In the genomic region with DNA sequence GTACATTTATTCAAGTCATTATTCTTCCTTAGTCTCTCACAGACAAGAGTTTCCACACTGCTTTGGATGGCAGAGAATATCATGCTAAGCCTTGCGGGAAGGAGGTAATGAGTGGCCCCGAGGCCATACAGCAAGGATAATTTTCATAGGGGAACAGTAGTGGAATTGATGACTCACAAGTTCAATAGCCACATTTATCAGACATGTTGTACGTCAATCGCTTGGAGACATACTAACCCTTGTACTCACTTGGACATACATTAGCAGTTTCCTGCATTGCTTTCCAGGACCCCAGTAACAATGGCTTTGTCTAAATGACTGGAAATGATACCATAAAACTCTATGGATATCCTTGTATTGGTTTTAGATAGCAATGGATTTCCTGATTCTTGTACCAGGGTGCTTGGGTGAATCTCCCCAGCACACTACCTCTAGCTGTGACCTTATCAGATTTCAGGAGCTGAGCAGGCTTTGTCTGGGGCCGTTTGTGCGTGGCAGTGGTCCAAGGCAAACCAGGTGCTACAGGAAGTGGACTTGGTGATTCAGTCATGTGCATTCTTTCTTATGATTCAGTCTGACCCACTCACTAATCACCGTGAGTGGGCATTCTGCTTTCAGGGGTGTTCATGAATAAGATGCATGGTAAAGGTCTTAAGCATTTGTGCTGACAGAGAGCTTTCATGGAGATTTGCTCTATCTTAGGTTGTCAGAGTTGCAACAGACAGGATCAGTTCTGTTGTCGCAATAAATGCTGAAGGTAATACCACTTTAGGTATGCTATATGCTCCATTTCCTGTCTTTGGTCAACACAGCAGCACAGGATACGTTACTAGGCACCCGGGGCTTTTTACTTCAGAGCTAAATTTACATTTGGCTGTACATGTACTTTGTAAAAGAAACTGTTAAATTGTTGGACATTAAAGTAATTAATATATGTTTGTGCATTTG, we compare ENCODE assay signal across 15 mouse cellular contexts.
DNase-seq lines count a peak whose midpoint lies in the region; ATAC-seq lines count a peak whose summit lies in the region.
"Had no signal": no experiment of that assay in that cellular context is flagged by ENCODE, and none has a peak within 500 bp of the region (broad histone marks: within the 10 kb centered on the region; RNA-seq: fewer than 3 reads in every experiment).

No protein-coding gene starts in this region.

- ATAC-seq in megakaryocyte, adult 5-6 weeks (ENCODE audit: poor library complexity, severe bottlenecking): peak; percentile 24; the same call in 1 of the 2 replicates
- ATAC-seq: CD4-positive, CD25-positive, alpha-beta regulatory T cell, adult 4 months had no signal

- peak; percentile 82 for DNase-seq in urinary bladder, postnatal 14 days (ENCODE audit: low spot score)
- DNase-seq in urinary bladder, postnatal 10 days (ENCODE audit: low spot score): no peak
- DNase-seq in MN1 (ENCODE audit: low spot score): peak; percentile 9
- no peak for DNase-seq in heart, adult 18-20 months
- no peak for DNase-seq in left cerebral cortex, adult 11 months (ENCODE audit: low spot score)
- no peak for DNase-seq in kidney, postnatal 14 days
- DNase-seq: adrenal gland, postnatal 10 days; cerebellum, adult 11 months; gastrocnemius, adult 2 months; midbrain, embryonic 14.5 days; retina, postnatal 1 day; right cerebral cortex, postnatal 4 days; thymus, adult 2 months had no signal

Comparison
In these comparisons a context has a peak if more than half of its experiments do, and no peak if none do; other contexts are left out.
1. DNase-seq: peak in urinary bladder, postnatal 14 days (single experiment) and MN1 (single experiment); none in urinary bladder, postnatal 10 days (single experiment), heart, adult 18-20 months (0 of 2), left cerebral cortex, adult 11 months (single experiment) and kidney, postnatal 14 days (single experiment).